Mouse (Mus musculus): ENCODE data around the gene Map6. TPM values are rescaled to one million over a fixed set of nuclear protein-coding genes. Genes with fewer than 3 reads are reported as not detected.
A peak's percentile ranks its signal among the peaks of the same experiment; 100 is the strongest.

The Map6 gene
- polyA plus RNA-seq, 1 experiment = 96.4 TPM

DNA sequence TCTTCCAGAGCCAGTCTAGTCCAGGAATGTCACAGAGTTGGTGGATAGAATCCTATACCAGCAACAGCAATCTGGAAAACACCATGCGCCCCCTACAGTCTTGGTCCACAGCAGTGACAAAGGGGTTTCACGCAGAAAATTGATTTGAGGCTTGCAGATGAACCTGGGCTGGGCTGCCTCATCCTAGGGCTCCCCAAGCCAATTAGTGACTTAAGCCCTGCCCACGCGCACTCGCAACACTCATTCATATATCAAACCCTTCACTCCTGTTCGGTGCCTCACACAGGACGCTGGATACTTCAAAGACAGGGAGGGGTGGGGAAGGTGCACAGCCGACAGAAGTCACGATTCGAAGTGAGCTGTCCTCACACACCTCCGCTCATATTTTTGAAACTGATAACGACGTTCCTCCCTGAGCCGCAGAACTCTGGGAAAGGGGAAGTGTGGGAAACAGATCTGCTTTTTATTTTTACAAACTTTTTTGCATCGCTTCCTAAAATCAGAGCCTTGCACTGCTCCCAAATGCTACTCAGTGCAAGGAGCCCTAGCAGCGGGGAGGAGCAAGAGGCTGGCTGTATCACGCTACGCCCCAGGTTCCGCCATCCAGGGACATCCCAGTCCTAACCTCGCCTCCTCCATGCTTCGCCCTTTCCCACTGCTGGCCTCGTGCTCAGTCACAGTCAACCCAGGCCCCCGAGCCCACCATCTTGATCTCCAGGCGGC, 113.4 kb downstream of the Map6 start:
- Histone ChIP-seq H3K4me1 (ENCODE audit: control insufficient read depth, insufficient read depth, low read length) (peaks cover 1% of the 10 kb centered on the region), H3K4me3 (ENCODE audit: insufficient read depth, low read length) (peak overlapping the region; percentile 51), H3K27ac (ENCODE audit: insufficient read depth, low read length) (peak overlapping the region; percentile 53; the same call in 1 of the 2 replicates)
- TF ChIP-seq POLR2A (IDR thresholded peaks at IDR 0.05; ENCODE audit: extremely low read depth, insufficient read depth, low read length) = no peak
- TF ChIP-seq CTCF (IDR thresholded peaks at IDR 0.05; ENCODE audit: extremely low read depth, insufficient read depth, low read length) = peak; percentile 27; the same call in 1 of the 2 replicates

DNA sequence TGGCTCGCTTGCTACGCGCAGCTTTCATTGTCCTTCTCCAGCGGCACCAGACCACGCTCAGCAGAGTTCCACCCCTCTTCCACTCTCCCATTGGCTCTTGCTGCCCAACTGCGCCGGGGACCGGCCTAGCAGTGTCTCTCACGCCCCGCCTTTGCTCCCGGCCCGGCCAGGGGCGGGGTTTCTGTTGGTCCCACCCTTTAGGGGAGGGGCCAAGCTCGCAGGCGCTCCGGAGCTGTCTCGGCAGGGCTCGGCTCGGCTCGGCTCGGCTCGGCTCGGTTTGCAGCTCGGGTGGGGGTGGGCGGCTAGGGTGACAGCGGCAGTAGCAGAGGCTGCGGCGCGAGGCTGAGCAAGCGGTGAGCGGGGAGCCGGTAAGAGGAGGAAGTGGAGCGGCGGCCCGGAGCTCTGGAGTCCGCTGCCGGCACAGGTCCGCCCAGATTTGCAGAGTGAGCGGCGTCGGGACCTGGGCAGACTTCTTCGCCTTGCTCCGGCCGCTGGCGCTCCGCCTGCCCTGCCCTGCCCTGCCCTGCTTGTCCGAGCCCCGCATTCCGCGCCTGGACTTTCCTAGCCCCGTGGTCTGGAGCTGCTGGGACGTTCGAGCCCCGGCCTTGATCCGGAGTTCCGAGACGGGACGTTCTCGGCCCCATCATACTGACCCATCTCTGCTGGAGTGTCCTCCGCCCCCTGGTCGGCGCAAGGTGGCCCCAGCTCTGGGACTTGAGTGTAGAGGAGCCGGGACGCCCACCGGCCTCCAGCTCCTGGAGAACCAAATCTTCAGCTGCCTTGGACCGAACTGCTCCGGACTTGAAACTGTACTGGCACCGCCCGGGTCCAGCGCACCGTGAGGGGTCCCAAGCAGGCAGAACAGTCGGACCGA, 114.2 kb downstream of the Map6 start, which contains the start of gene Gdpd5:
TSS of gene Gdpd5 (plus strand) at position 201 of the 874 bp plus-strand sequence.
- Histone ChIP-seq H3K4me1 (ENCODE audit: control insufficient read depth, insufficient read depth, low read length) (peaks cover 1% of the 10 kb centered on the region), H3K4me3 (ENCODE audit: insufficient read depth, low read length) (peak within 1 kb of the TSS; percentile 51), H3K27ac (ENCODE audit: insufficient read depth, low read length) (peak within 1 kb of the TSS; percentile 85)
- no peak for TF ChIP-seq CTCF (IDR thresholded peaks at IDR 0.05; ENCODE audit: extremely low read depth, insufficient read depth, low read length)
- TF ChIP-seq POLR2A (IDR thresholded peaks at IDR 0.05; ENCODE audit: extremely low read depth, insufficient read depth, low read length) = peak; percentile 77

- no peak for TF ChIP-seq POLR2A (IDR thresholded peaks at IDR 0.05; ENCODE audit: extremely low read depth, insufficient read depth, low read length)
- Histone ChIP-seq H3K4me3 (ENCODE audit: insufficient read depth, low read length) (peak overlapping the region; percentile 51), H3K4me1 (ENCODE audit: control insufficient read depth, insufficient read depth, low read length) (peaks cover 1% of the 10 kb centered on the region), H3K27ac (ENCODE audit: insufficient read depth, low read length) (peak overlapping the region; percentile 85)
These were observed 115.1 kb downstream of the Map6 start for GRCm38 (mm10) chr7:99382088-99383000.

GRCm38 (mm10) chr7:99383246-99383645, 116.0 kb downstream of the Map6 start:
- peak overlapping the region; percentile 51 for H3K4me3 ChIP-seq (ENCODE audit: insufficient read depth, low read length)
- TF ChIP-seq CTCF (IDR thresholded peaks at IDR 0.05; ENCODE audit: extremely low read depth, insufficient read depth, low read length) = no peak
- TF ChIP-seq POLR2A (IDR thresholded peaks at IDR 0.05; ENCODE audit: extremely low read depth, insufficient read depth, low read length) = no peak
- H3K27ac ChIP-seq (ENCODE audit: insufficient read depth, low read length) = no peak overlapping the region
- H3K4me1 ChIP-seq (ENCODE audit: control insufficient read depth, insufficient read depth, low read length) = peaks cover 1% of the 10 kb centered on the region

DNA sequence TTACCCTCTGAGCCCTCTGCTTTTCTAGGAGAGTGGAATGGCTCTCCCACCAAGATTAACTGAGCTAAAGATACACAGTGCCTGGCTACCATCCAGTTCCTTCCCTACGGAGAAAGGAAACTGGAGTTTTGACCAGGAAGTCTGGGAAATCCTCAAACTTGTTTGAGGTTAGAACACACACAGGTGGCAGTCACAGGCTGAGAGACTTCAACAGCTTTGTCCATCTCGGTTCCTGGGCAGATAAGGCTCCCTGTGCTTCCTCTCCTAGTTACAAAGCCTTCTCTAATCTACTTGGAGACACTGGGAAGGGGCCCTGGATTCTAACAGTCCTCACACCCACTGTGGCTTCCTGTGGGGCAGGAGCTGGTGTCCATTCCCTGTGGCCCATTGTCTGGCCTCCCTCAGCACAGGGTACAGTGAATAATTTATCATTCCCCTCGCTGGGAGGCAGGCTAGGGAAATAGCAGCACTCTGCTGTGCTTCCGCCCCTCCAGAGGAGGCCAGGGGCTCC, 116.9 kb downstream of the Map6 start:
- no peak overlapping the region for H3K27ac ChIP-seq (ENCODE audit: insufficient read depth, low read length)
- TF ChIP-seq POLR2A (IDR thresholded peaks at IDR 0.05; ENCODE audit: extremely low read depth, insufficient read depth, low read length) (no peak), CTCF (IDR thresholded peaks at IDR 0.05; ENCODE audit: extremely low read depth, insufficient read depth, low read length) (no peak)
- peak overlapping the region; percentile 51 for H3K4me3 ChIP-seq (ENCODE audit: insufficient read depth, low read length)
- peaks cover 1% of the 10 kb centered on the region for H3K4me1 ChIP-seq (ENCODE audit: control insufficient read depth, insufficient read depth, low read length)

DNA sequence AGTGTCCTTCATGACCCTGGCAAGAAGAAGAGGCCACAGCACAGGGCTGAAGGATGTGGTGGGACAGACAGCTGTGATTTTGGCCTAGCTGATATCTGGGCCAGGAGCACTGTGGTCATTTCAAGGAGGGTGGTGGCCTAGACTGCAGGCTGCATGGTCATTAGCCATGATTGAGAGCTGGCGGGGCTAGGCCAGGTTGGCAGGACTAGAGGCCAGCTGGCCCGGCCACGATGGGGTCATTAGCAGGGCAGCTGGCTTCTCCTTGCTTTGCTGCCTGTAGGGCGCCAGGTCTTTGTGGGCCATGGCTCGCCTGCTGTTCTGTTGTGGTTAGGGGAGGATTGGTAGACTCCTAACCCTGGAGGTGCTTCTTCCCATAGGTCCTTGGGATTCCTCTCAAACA, 118.8 kb downstream of the Map6 start:
- peaks cover 1% of the 10 kb centered on the region; the same call in 1 of the 2 replicates for H3K4me1 ChIP-seq (ENCODE audit: control insufficient read depth, insufficient read depth, low read length)

More for the DNA sequence above, 118.8 kb downstream of the Map6 start:
- TF ChIP-seq CTCF (IDR thresholded peaks at IDR 0.05; ENCODE audit: extremely low read depth, insufficient read depth, low read length) = no peak
- no peak for TF ChIP-seq POLR2A (IDR thresholded peaks at IDR 0.05; ENCODE audit: extremely low read depth, insufficient read depth, low read length)
- no peak overlapping the region for H3K4me3 ChIP-seq (ENCODE audit: insufficient read depth, low read length)
- no peak overlapping the region for H3K27ac ChIP-seq (ENCODE audit: insufficient read depth, low read length)

Other genes with a start within 250 kb of the Map6 start
- 18.0 and 19.7 TPM in 2 replicates for gene Uvrag, start 126.3 kb upstream of the Map6 start, polyA plus RNA-seq (2012; rRNA removed)
- 74.0 and 76.7 TPM in 2 replicates for gene Dgat2, start 84.7 kb upstream of the Map6 start, polyA plus RNA-seq (2012; rRNA removed)
- 0.10 TPM in 1 of 2 replicates, not detected in the other for gene Mogat2, start 28.8 kb upstream of the Map6 start, polyA plus RNA-seq (2012; rRNA removed)
- 18.0 and 23.7 TPM in 2 replicates for gene Serpinh1, start 85.8 kb downstream of the Map6 start, polyA plus RNA-seq (2012; rRNA removed)
- 31.0 and 33.8 TPM in 2 replicates for gene Gdpd5, start 114.0 kb downstream of the Map6 start, polyA plus RNA-seq (2012; rRNA removed)
- 2.2 and 3.5 TPM in 2 replicates for gene Klhl35, start 198.6 kb downstream of the Map6 start, polyA plus RNA-seq (2012; rRNA removed)
- gene Rps3, start 216.3 kb downstream of the Map6 start, polyA plus RNA-seq (2012; rRNA removed) = 530 and 542 TPM in 2 replicates